ENCODE assay signal across 33 mouse cellular contexts in genomic region chr13:108839142-108839541, GRCm38 (mm10).
"Had no signal": no experiment of that assay in that cellular context is flagged by ENCODE, and none has a peak within 500 bp of the region (broad histone marks: within the 10 kb centered on the region; RNA-seq: fewer than 3 reads in every experiment).

No protein-coding gene starts in this region.

- H3K9me3 ChIP-seq: limb, embryonic 10.5 days; limb, embryonic 12.5 days; limb, embryonic 13.5 days; limb, embryonic 15.5 days; liver, embryonic 12.5 days; liver, embryonic 13.5 days; liver, embryonic 15.5 days; lung, embryonic 15.5 days; megakaryocyte, embryonic 14.5 days; midbrain, embryonic 10.5 days; midbrain, embryonic 12.5 days; midbrain, embryonic 13.5 days; midbrain, embryonic 15.5 days; neural tube, embryonic 12.5 days; neural tube, embryonic 13.5 days had no signal

- H3K9ac ChIP-seq: limb, embryonic 12.5 days; limb, embryonic 13.5 days; limb, embryonic 15.5 days; liver, embryonic 12.5 days; liver, embryonic 13.5 days; liver, embryonic 14.5 days; liver, embryonic 15.5 days; liver, postnatal 0 days; lung, embryonic 14.5 days; lung, embryonic 15.5 days; midbrain, embryonic 12.5 days; midbrain, embryonic 13.5 days; midbrain, embryonic 15.5 days; neural tube, embryonic 12.5 days; neural tube, embryonic 13.5 days had no signal

- H3K4me3 ChIP-seq: limb, embryonic 10.5 days; limb, embryonic 12.5 days; limb, embryonic 13.5 days; limb, embryonic 15.5 days; liver, embryonic 12.5 days; liver, embryonic 13.5 days; liver, embryonic 15.5 days; lung, embryonic 15.5 days; megakaryocyte, embryonic 14.5 days; midbrain, embryonic 10.5 days; midbrain, embryonic 12.5 days; midbrain, embryonic 13.5 days; midbrain, embryonic 15.5 days; myocyte; neural tube, embryonic 12.5 days; neural tube, embryonic 13.5 days had no signal

- ATAC-seq: liver, embryonic 12.5 days; liver, postnatal 0 days; lung, postnatal 0 days; midbrain, embryonic 13.5 days; midbrain, embryonic 15.5 days; midbrain, embryonic 16.5 days had no signal

- H3K4me1 ChIP-seq: limb, embryonic 12.5 days; limb, embryonic 13.5 days; limb, embryonic 15.5 days; liver, embryonic 12.5 days; liver, embryonic 13.5 days; liver, embryonic 15.5 days; lung, embryonic 15.5 days; midbrain, embryonic 10.5 days; midbrain, embryonic 12.5 days; midbrain, embryonic 13.5 days; midbrain, embryonic 15.5 days; neural tube, embryonic 12.5 days; neural tube, embryonic 13.5 days had no signal

- DNase-seq: left cerebral cortex, postnatal 4 days; liver; liver, embryonic 13.5 days; liver, postnatal 0 days; lung, adult 18-20 months; lung, adult 2 months; lung, embryonic 14.5 days; lung, postnatal 10 days; lung, postnatal 14 days; lung, postnatal 36 days; lung, postnatal 4 days; midbrain, embryonic 14.5 days had no signal

- H3K36me3 ChIP-seq: limb, embryonic 10.5 days; limb, embryonic 12.5 days; limb, embryonic 13.5 days; limb, embryonic 15.5 days; liver, embryonic 12.5 days; liver, embryonic 13.5 days; liver, embryonic 15.5 days; lung, embryonic 15.5 days; midbrain, embryonic 10.5 days; midbrain, embryonic 12.5 days; midbrain, embryonic 13.5 days; midbrain, embryonic 15.5 days; neural tube, embryonic 12.5 days; neural tube, embryonic 13.5 days had no signal

- H3K27ac ChIP-seq: limb, embryonic 10.5 days; limb, embryonic 12.5 days; limb, embryonic 13.5 days; limb, embryonic 15.5 days; liver, embryonic 12.5 days; liver, embryonic 13.5 days; liver, embryonic 14.5 days; liver, embryonic 15.5 days; lung, embryonic 15.5 days; macrophage; midbrain, embryonic 10.5 days; midbrain, embryonic 12.5 days; midbrain, embryonic 13.5 days; midbrain, embryonic 15.5 days; neural tube, embryonic 12.5 days; neural tube, embryonic 13.5 days had no signal

- H3K27me3 ChIP-seq: limb, embryonic 12.5 days; limb, embryonic 13.5 days; limb, embryonic 15.5 days; liver, embryonic 12.5 days; liver, embryonic 13.5 days; liver, embryonic 15.5 days; lung, embryonic 15.5 days; midbrain, embryonic 12.5 days; midbrain, embryonic 13.5 days; midbrain, embryonic 15.5 days; neural tube, embryonic 12.5 days; neural tube, embryonic 13.5 days had no signal

- H3K4me2 ChIP-seq: limb, embryonic 12.5 days; limb, embryonic 13.5 days; limb, embryonic 15.5 days; liver, embryonic 11.5 days; liver, embryonic 12.5 days; liver, embryonic 13.5 days; liver, embryonic 15.5 days; lung, embryonic 14.5 days; lung, embryonic 15.5 days; midbrain, embryonic 11.5 days; midbrain, embryonic 12.5 days; midbrain, embryonic 13.5 days; midbrain, embryonic 15.5 days; neural tube, embryonic 12.5 days; neural tube, embryonic 13.5 days had no signal
